Mouse (Mus musculus) telencephalon, adult 2 months (tissue): Measurements from ENCODE around the gene Smc1b.

Experiments used
- DNase-seq: peaks from one replicate; pipeline ENCODE4 v3.0.0-alpha.2; 2011; ENCODE audit warnings: low read depth, low spot score

The Smc1b gene

DNA sequence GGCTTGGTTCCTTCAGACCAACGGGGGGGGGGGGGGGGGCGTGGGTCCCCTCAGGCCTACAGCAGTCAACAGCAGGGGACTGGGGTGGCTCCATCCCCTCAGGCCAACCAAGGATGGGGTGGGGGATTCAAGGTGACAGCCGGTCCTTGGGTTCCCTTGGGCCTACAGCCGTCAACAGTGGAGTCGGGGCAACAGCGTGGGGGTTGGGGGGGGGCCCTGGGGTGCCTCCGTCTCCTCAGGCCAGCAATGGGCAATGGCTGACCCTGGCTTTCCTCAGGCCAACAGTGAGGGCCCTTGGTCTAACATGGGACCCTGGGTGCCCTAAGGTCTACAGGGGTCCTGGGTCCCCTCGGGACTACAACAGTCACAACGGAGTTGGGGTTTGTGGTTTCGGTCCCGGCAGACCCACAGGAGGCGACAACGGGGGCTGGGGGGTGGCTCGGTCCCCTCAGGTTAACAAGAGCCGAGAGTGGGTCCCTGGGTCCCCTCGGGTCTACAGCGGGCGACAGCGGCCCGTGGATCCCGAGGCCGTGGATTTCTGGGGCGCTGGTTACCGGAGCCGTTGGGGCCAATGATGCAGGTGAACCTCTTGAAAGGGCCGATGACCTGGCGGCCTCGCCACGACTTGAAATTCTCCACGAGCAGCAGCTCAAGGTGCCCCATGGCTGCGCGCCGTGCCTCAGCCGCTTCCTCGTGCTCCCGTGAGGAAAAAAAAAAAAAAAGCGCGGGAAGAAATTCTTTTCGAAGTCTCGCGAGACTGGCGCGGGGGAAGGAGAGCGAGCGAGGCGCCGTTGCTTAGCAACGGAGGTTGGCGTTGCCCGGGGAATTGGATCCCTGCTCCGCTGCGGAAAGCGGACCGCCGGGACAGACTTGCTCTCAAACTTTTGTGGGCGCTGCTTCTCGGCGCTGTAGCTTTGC lies at the start of gene Smc1b, which contains the start of gene Ribc2:
TSS of gene Smc1b (minus strand) at position 690 of the 918 bp plus-strand sequence.
TSS of gene Ribc2 (plus strand) at position 804 of the 918 bp plus-strand sequence.
- peak; percentile 59 for DNase-seq

DNA sequence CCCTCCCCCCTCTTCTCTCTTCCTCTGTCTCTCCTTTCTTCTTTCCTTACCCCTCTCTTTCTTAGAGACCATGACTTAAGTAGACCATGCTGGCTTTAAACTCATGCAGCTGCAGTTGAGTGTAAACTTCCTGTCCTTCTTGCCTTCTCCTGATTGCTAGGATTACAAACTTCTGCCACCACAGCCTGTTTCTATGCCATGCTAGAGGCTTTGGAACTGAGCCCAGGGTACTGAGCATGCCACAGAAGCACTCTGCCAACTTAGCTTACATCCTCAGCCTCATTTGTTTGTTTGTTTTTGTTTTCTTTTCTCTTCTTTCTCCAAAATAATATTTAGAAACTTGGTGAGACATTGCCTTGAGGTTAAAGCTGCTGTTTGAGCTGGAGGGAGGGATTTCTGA lies 48.6 kb upstream of the Smc1b start:
- no peak for DNase-seq

DNA sequence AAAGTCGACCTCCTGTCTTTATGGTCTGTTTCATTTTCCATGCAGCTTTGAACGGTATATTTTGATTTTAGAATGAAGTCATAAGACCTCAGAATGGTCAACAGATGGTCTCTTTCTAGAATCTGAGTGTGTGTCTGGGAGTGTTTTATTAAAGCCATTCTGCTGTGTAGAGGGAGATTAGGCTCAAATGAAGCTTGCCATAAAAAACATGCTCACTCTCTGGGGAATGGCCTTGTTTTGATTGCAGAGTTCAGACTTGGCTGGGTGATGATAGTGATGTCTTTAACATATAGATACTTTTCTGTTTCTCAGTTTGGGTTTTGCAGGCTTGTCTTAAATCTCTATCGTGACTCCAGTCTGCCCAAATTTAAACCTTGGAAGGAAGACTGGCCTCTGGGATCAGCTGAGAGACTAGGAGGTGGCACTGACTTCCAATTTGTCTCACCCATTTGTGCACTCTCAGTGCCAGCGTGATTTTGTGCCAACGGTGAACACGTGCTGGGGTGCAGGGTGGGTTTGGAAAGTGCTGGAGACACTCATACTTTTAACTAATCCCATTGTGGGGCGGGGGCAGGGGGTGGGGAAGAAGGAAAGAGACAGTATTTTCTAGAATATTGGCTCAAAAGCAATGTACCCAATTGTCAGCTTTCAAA lies 47.9 kb upstream of the Smc1b start:
- DNase-seq = no peak

DNA sequence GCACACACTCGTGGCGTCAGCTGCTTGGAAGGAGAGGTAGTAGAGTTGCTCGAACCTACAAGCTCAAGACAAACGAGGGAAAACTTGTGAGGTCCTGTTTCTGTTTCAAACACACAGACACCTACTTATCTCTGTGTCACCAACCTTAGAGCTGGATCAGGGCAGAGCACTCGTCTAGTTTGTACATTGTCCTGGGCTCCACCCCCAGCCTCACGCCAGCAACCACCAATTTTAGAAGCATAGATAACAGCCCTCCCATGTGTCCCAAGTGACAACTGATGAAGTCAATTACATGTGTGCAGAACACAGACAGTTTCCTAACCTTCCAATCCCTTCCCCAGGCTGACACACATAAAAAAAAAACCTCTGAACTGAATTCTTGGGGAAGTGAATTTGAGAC lies 46.4 kb upstream of the Smc1b start:
- DNase-seq = no peak

DNA sequence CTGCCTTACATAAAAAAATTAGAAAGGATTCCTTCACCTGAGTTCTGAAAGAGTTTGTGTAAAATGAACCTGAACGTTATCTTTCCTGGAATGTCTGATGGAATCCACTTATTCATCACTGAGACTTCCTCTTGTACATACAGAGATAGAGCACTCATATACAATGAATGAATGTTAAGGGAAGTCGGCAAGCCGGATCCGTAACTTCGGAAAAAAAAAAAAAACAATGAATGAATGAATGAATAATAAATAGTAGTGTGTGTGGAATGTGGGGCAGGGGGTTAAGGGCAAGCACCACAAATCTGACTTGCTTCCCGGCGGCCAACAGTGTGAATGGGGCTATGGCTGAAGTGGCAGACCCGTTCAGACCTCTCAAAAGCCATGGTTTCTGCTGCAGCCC lies 45.8 kb upstream of the Smc1b start:
- DNase-seq = peak; percentile 66

DNA sequence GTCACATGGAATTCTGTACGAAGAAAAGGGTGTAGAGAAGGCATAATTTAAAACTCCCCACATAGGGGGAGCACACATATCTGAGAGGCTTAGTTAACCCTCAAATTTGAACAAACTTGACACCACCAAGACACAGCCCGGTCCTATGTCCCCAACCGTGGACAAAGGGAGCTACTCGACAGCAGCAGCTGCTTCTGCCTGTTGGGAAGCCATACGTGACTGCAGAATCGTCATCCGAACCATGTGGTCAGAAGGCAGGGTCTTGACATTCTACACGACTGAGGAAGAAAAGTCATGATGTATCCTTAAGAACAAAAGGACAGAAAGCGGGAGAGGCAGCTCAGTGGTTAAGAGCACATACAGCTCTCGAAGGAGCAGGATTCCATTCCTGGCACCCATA lies 42.3 kb upstream of the Smc1b start:
- no peak for DNase-seq

DNA sequence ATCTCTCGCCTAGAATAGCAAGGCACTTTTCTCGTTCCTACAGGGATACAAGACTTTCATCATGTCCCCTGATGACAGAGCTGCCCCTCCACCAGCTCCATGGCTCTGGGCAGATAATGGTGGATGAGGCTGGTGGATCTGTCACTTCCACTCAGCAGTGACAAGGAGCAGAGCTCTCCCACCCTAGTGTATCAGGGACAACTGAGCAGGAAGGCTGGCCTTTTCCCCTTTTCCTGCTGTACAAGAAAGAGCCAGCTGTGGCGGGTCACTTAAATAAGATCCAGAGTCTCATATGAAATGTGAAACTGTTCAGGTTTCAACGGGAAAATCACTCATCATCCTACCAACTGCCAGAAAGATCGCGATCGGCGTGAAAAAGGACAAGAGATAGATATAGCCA lies 41.7 kb upstream of the Smc1b start:
- DNase-seq = no peak

DNA sequence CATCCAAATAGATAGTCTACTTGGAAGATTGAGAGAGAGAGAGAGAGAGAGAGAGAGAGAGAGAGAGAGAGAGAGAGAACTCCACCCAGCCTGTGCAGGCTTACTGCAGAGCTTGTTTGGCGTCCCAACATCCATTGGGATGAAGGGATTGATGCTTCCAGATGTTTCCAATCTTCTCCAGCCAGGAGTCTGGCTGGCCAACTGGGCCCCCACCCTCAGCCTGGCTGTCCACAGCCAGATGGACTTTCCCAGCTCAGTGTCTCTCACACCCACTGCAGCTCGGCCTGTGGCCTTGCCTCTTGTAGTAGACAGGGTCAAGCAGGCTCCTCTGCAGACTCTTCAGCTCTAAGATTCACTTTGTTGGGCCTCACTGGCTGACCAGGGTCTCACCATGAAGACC lies 40.3 kb upstream of the Smc1b start:
- DNase-seq = no peak

DNA sequence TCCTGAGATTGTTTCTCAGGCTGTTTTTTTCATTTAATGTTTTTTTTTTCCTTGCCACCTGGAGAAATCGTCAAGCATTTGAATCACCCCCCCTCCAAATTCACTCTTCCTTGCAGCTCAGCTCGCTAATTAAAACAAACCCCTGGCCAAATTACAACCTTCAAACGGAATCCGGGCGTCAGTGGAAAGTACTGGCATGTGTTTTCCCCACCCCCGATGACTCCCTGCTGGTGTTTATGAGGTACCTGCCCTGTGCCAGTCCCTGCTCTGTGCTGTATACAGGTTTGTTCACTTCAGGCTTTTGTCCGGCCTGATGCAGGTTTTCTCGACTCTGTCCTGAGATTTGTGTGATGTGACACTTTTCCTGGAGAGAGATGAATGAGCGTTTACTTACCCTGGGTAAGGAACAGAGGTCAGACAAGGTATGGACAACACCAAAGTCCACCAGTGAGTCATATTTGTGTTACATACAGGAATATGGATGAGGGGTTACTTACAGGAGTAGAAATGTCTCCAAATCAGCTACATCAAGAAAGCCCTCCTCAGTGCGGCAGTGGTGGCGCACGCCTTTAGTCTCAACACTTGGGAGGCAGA lies 35.4 kb upstream of the Smc1b start:
- no peak for DNase-seq

DNA sequence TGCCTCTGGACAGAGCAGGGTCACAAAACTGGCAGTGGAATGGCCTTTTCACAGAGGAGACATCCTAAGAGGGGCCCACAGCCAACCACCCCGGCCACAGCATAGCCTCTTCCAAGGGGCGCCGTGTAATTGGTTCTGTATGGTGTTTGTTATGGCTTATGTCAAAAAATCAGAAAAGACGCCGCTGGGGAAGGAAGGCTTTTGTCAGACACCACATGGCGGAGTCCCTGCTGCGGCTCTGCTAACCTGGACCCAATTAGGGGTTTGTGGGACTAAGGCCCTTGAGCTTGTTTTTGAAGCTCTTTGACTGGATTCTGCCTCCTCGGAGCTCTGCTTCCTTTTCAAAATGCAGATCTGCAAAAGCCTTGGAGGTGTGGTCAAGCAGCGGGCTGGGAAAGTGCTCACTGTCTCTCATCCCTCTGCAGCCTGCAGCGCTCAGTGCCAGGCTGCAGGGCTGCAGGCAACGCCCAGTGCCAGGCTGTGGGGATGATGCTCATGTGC lies 34.7 kb upstream of the Smc1b start:
- no peak for DNase-seq

DNA sequence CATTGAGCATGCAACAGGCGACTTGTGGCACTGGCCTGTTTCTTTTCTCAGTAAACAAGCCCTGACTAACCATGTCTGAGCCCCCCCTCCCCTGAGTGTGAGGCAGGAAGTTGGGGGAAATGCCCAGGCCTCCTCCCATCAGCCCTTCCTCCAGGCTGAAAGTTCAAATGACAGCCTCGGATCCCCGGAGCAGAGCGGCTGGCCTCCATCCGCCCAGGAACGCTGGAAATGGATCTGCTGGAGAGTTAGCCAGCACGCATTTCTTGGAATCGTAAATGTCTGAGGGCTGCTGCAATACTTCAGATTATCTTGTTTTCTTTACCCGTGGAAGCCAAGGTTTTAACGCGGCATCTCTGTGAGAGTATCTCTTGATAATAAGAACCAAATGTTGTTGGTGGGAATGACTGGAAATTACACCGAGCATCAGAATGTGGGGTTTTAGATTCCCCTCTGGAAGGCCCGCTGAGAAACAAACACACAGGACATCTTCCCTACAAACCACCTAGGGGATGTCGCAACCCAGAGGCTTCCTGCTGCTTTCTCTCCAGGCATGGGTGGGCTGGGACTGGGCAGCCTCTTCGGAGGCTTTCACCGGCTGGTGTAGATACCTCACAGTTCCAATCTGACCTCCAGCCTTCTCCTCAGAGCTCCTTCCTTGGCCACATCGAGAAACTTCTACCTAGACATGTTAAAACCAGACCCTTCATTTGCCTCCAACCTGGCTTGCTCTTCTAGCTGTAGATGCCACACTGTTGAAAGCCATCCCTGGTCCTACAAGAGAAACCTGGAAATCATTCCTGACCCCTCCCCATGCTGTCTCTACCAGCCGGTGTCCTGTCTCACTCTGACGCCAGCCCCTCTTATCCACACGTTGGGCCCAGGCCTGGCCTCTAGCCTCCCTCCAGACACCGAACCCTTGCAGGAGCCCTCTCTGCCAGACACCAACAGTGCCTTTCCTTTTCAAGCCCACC lies 31.2 kb upstream of the Smc1b start:
- no peak for DNase-seq

DNA sequence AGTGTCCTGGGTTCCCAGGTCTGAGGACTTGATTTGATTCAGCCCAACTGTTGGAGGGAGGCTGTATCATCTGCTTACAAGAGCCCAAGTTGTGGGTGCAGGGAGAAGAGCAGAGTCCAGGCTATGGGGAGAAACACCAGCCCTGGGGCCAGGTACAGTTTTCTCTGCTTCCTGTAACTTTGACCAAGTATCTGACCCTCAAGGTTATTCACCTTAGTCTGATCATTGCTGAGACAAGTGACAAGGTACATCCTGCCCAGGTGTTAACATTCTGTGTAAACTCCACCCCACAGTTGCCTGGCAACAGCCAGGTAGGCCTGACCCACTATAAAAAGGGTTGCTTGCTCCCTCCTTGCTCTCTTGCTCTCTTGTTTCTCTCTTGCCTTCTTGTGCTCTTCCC lies 29.7 kb upstream of the Smc1b start:
- no peak for DNase-seq

DNA sequence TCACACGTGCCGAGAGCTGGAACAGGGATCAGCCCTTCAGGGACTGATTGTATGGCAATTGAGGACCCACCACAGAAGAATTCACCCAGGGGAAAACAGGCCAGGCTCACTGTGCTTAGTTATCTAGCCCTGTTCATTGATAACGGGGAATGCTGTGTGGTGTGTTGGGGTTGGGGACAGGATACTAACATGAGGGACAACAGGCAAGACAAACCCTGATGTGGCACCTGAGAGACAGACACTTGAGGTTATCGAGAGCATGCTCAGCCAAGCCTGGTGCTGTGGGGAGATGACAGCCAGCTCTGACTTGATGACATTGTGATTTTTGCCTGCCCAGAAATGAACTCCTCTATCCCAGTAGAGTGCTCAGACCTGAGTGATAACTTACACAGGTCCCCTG lies 24.4 kb upstream of the Smc1b start:
- DNase-seq = no peak

DNA sequence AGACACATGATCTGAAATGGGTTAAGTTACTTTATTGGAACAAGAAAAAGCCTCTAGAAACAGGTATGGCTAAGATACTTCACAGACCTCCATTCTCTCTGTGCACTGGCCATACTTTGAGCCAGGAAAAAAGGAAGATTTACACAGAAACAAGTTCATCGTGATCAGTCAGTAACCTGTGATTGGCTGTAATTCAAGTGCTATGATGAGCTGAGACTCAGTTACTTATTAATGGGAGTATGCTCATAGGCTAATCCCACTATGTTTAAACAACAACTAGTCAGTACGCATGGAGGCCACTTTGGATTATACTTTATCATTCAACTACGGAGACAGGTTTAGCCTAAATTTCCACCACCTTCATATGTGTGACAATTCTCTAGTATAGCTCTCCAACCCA lies 22.3 kb upstream of the Smc1b start:
- no peak for DNase-seq

DNA sequence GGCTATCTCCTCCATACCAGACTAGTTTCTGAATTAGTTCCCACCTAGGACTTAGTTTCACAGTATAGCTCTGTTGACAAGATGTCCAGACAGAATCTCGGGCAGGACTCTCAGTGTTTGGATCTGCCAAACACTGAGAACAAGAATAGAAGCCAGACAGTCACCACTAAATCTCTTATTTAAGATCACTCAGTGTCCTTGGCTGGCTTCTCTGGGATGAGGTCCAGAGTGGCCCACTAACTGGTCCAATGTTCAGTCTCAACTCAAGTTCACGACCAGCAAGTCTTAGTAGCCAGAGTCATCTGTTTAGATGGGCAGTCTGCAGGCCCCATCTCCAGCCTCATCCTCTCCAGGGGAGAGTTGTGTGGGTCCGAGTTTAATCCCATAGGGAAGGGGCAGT lies 20.8 kb upstream of the Smc1b start:
- no peak for DNase-seq

DNA sequence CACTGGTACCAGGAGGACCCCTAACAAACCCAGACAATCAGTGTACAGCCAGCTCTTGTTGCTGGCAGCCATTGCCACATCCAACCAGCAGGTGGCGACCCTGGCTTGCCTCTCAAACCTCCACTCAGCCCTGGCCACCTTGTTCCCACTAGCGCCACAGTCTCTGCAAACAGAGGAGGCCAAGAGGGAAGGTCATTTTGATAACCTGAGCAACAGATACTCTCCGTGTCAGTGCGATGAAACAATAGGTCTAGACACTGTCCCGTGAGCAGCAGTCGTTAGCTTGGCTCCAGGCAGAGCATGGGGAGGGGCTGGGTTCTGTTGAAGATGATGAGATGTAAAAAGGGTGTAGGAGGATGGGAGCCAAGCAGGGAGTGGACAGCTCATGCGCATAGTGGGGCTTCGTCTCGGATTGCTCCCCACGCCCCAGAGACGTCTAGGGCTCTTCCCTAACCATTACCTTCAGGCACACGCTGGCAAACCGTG lies 19.7 kb upstream of the Smc1b start:
- DNase-seq = peak; percentile 27

DNA sequence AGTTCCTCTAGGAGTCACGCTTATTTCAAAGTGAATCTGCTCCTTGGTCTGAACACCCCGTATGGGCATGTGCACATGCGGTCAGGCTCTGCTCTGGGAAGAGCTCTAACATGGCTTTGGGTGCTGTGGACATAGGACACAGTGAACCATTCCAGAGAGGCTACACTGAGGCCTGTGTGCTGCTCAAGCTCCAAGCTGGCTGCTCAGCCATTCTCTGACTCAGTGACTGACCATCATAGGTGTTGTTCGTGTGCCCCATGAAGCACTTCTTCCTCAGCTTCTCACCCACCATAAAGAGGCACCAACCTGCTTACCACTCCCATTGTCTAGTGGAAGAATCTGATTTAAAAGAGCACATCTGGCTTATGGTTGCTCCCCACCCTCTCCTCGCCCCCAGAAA lies 12.5 kb upstream of the Smc1b start:
- no peak for DNase-seq

DNA sequence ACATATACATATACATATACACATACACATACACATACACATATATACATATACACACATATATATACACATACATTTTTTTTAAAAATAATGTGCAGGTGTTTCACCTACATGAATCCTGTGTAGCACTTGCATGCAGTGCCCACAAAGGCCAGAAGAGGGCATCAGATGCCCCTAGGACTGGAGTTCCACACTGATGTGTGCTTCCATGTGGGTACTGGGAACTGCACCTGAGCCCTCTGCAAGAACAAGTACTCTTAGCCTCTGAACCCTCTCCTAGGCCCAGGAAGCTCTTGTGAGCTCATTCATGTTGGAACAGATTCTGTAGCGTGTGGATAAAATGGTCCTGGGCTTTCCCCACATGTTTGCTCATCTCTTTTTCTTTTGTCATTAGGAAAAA lies 12.0 kb upstream of the Smc1b start:
- no peak for DNase-seq

DNA sequence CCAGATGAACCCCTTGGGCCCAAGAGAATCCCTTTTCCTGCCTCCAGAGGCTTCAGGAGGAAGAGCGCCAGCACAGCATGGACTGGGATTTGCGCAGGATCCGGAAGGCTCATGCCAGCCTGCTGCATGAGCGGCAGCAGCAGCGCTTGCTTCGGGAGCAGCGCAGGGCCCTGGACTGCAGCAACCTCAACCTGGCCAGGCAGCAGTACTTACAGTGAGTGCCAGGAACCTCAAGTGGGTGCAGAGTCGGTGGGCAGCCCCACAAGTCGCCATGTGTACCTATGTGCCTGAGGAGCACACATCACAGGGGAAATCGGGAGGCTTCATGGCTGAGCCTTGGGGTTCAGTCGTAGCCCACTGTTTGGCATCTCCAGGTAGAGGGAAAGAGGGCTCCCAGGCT lies 11.4 kb upstream of the Smc1b start:
- DNase-seq = no peak

DNA sequence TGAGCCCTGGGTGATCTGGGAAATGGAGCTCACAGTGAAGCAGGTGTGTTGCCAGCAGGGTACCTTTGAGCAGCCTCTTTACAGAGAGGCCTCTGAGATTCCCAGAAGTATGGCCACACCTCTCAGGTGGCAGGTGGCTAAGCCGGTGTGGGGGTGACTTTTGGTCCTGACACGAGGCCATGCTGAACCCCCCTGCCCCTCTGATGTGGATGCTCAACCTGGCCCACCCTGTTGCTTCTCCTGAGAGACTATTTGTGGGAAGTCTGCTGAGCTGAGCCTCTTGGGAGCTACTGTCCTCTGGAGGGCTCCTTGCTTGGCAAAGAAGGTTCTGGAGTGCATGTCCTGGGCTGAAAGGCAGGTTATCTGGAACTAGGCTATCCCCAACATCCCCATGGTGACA lies 10.7 kb upstream of the Smc1b start:
- DNase-seq = no peak

DNA sequence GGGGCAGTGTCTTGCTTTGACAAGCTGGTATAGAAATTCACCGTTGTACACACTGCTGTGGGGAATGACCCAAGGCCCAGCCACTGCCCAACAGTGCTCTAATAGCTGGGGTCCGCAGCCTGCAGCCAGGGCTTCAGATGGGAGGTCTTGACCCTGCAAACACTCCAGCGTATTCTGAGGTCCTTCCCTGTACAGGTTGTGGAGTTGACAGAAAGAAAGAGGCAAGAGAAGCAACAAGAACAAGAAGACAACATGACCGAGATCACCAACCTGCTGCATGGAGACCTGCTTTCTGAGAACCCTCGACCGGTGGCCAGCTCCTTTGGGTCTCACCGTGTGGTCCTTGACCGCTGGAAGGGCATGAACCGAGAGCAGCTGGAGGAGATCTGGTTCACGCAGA lies 9.5 kb upstream of the Smc1b start:
- DNase-seq = no peak
